Mouse (Mus musculus): ENCODE results near the gene Fbxo6. TPM values are rescaled to one million over a fixed set of nuclear protein-coding genes. Genes with fewer than 3 reads are reported as not detected.

Fbxo6 gene
- polyA plus RNA-seq, 1 experiment from 2014 or later = 19.5 TPM

GRCm38 (mm10) chr4:148171261-148171660 is 19.3 kb upstream of the Fbxo6 start:
- peaks cover 93% of the 10 kb centered on the region for H3K27me3 ChIP-seq (ENCODE audit: insufficient read depth, poor library complexity, severe bottlenecking)
- no peaks in the 10 kb centered on the region for H3K36me3 ChIP-seq
- H3K4me1 ChIP-seq = peaks cover 15% of the 10 kb centered on the region; the same call in 1 of the 2 replicates
- no peak for DNase-seq (ENCODE audit: low spot score)
- no peak overlapping the region for H3K27ac ChIP-seq
- 30% methylated on average over 3 of the region's 3 CpGs for WGBS
- H3K4me3 ChIP-seq = no peak overlapping the region
- H3K9me3 ChIP-seq = no peaks in the 10 kb centered on the region

- Histone ChIP-seq H3K9me3 (no peaks in the 10 kb centered on the region), H3K27me3 (ENCODE audit: insufficient read depth, poor library complexity, severe bottlenecking) (peaks cover 93% of the 10 kb centered on the region), H3K4me1 (peaks cover 19% of the 10 kb centered on the region), H3K27ac (no peak overlapping the region), H3K4me3 (no peak overlapping the region), H3K36me3 (no peaks in the 10 kb centered on the region)
- 4% methylated on average over 2 of the region's 2 CpGs for WGBS
- DNase-seq (ENCODE audit: low spot score) = no peak
Measured at GRCm38 (mm10) chr4:148170842-148171241, 18.9 kb upstream of the Fbxo6 start.

GRCm38 (mm10) chr4:148169586-148169985 is 17.6 kb upstream of the Fbxo6 start:
- Histone ChIP-seq H3K4me3 (no peak overlapping the region), H3K9me3 (no peaks in the 10 kb centered on the region), H3K36me3 (no peaks in the 10 kb centered on the region), H3K27ac (no peak overlapping the region), H3K27me3 (ENCODE audit: insufficient read depth, poor library complexity, severe bottlenecking) (peaks cover 93% of the 10 kb centered on the region), H3K4me1 (peaks cover 26% of the 10 kb centered on the region)
- DNase-seq (ENCODE audit: low spot score) = no peak
- 16% methylated on average over 15 of the region's 15 CpGs for WGBS

- no peak overlapping the region for H3K27ac ChIP-seq
- H3K36me3 ChIP-seq = no peaks in the 10 kb centered on the region
- peaks cover 39% of the 10 kb centered on the region for H3K4me1 ChIP-seq
- peaks cover 93% of the 10 kb centered on the region for H3K27me3 ChIP-seq (ENCODE audit: insufficient read depth, poor library complexity, severe bottlenecking)
- no peaks in the 10 kb centered on the region for H3K9me3 ChIP-seq
- H3K4me3 ChIP-seq = no peak overlapping the region
- DNase-seq (ENCODE audit: low spot score) = no peak
- WGBS = 24% methylated on average over 7 of the region's 7 CpGs
Measured at GRCm38 (mm10) chr4:148168287-148168686, 16.3 kb upstream of the Fbxo6 start.

- no peaks in the 10 kb centered on the region for H3K9me3 ChIP-seq
- H3K27ac ChIP-seq = no peak overlapping the region
- peak overlapping the region; percentile 12; the same call in 1 of the 2 replicates for H3K4me3 ChIP-seq
- peaks cover 39% of the 10 kb centered on the region for H3K4me1 ChIP-seq
- H3K27me3 ChIP-seq (ENCODE audit: insufficient read depth, poor library complexity, severe bottlenecking) = peaks cover 93% of the 10 kb centered on the region
- no peak for DNase-seq (ENCODE audit: low spot score)
- 19% methylated on average over 4 of the region's 4 CpGs for WGBS
- H3K36me3 ChIP-seq = no peaks in the 10 kb centered on the region
Measured at GRCm38 (mm10) chr4:148166986-148167385, 15.0 kb upstream of the Fbxo6 start.

- no peak for DNase-seq (ENCODE audit: low spot score)
- H3K4me3 ChIP-seq = peak overlapping the region; percentile 12; the same call in 1 of the 2 replicates
- H3K27ac ChIP-seq = no peak overlapping the region
- no peaks in the 10 kb centered on the region for H3K36me3 ChIP-seq
- H3K4me1 ChIP-seq = peaks cover 39% of the 10 kb centered on the region
- no peaks in the 10 kb centered on the region for H3K9me3 ChIP-seq
- 10% methylated on average over 10 of the region's 10 CpGs for WGBS
- H3K27me3 ChIP-seq (ENCODE audit: insufficient read depth, poor library complexity, severe bottlenecking) = peaks cover 93% of the 10 kb centered on the region
Measured at GRCm38 (mm10) chr4:148166431-148166830, 14.5 kb upstream of the Fbxo6 start.

GRCm38 (mm10) chr4:148165551-148165950 is 13.6 kb upstream of the Fbxo6 start:
- no peak overlapping the region for H3K4me3 ChIP-seq
- H3K36me3 ChIP-seq = no peaks in the 10 kb centered on the region
- peaks cover 48% of the 10 kb centered on the region for H3K4me1 ChIP-seq
- H3K27me3 ChIP-seq (ENCODE audit: insufficient read depth, poor library complexity, severe bottlenecking) = peaks cover 94% of the 10 kb centered on the region
- DNase-seq (ENCODE audit: low spot score) = no peak
- 11% methylated on average over 17 of the region's 17 CpGs for WGBS
- no peaks in the 10 kb centered on the region for H3K9me3 ChIP-seq
- H3K27ac ChIP-seq = no peak overlapping the region

- Histone ChIP-seq H3K9me3 (no peaks in the 10 kb centered on the region), H3K4me1 (peaks cover 54% of the 10 kb centered on the region), H3K27me3 (ENCODE audit: insufficient read depth, poor library complexity, severe bottlenecking) (peaks cover 90% of the 10 kb centered on the region), H3K4me3 (peak overlapping the region; percentile 50), H3K27ac (no peak overlapping the region), H3K36me3 (no peaks in the 10 kb centered on the region)
- WGBS = 1% methylated on average over 16 of the region's 16 CpGs
- no peak for DNase-seq (ENCODE audit: low spot score)
Measured at GRCm38 (mm10) chr4:148164461-148164860, 12.5 kb upstream of the Fbxo6 start.

GRCm38 (mm10) chr4:148164002-148164439 is 12.1 kb upstream of the Fbxo6 start:
- Histone ChIP-seq H3K36me3 (no peaks in the 10 kb centered on the region), H3K4me1 (peaks cover 56% of the 10 kb centered on the region), H3K9me3 (no peaks in the 10 kb centered on the region), H3K4me3 (peak overlapping the region; percentile 50), H3K27me3 (ENCODE audit: insufficient read depth, poor library complexity, severe bottlenecking) (peaks cover 87% of the 10 kb centered on the region), H3K27ac (no peak overlapping the region)
- DNase-seq (ENCODE audit: low spot score) = peak; percentile 86
- 0% methylated on average over 29 of the region's 29 CpGs for WGBS

GRCm38 (mm10) chr4:148160436-148161390 is 8.8 kb upstream of the Fbxo6 start, which contains the start of the genes Fbxo44 and Fbxo2:
TSS of gene Fbxo44 (minus strand) at chr4:148160482.
TSS of gene Fbxo2 (plus strand) at chr4:148160621.
- under 1% methylated on average over 43 of the region's 43 CpGs for WGBS
- H3K4me1 ChIP-seq = peaks cover 50% of the 10 kb centered on the region
- H3K36me3 ChIP-seq = peaks cover 15% of the 10 kb centered on the region
- H3K4me3 ChIP-seq = peak within 1 kb of the TSS; percentile 80
- peak within 1 kb of the TSS; percentile 90 for H3K27ac ChIP-seq
- H3K9me3 ChIP-seq = no peaks in the 10 kb centered on the region
- H3K27me3 ChIP-seq (ENCODE audit: insufficient read depth, poor library complexity, severe bottlenecking) = peaks cover 72% of the 10 kb centered on the region
- no peak for DNase-seq (ENCODE audit: low spot score)

- no peaks in the 10 kb centered on the region for H3K9me3 ChIP-seq
- H3K36me3 ChIP-seq = peaks cover 16% of the 10 kb centered on the region
- WGBS = under 1% methylated on average over 55 of the region's 55 CpGs
- peaks cover 47% of the 10 kb centered on the region for H3K4me1 ChIP-seq
- peaks cover 63% of the 10 kb centered on the region for H3K27me3 ChIP-seq (ENCODE audit: insufficient read depth, poor library complexity, severe bottlenecking)
- DNase-seq (ENCODE audit: low spot score) = peak; percentile 98
- peak overlapping the region; percentile 80 for H3K4me3 ChIP-seq
- peak overlapping the region; percentile 90 for H3K27ac ChIP-seq
Measured at GRCm38 (mm10) chr4:148159544-148160435, 7.8 kb upstream of the Fbxo6 start.

GRCm38 (mm10) chr4:148158436-148159348 is 6.8 kb upstream of the Fbxo6 start:
- no peak for DNase-seq (ENCODE audit: low spot score)
- Histone ChIP-seq H3K9me3 (no peaks in the 10 kb centered on the region), H3K4me1 (peaks cover 36% of the 10 kb centered on the region), H3K27ac (peak overlapping the region; percentile 90), H3K4me3 (peak overlapping the region; percentile 80), H3K27me3 (ENCODE audit: insufficient read depth, poor library complexity, severe bottlenecking) (peaks cover 52% of the 10 kb centered on the region), H3K36me3 (peaks cover 23% of the 10 kb centered on the region)
- WGBS = 28% methylated on average over 27 of the region's 27 CpGs
